Mouse (Mus musculus): ENCODE measurements around the gene Catsper1.
"Not testable (repeated sequence)": the region's sequence is repeated elsewhere in the genome, so short reads cannot be mapped to it uniquely, and the experiment has no call there.

Gene Catsper1

DNA sequence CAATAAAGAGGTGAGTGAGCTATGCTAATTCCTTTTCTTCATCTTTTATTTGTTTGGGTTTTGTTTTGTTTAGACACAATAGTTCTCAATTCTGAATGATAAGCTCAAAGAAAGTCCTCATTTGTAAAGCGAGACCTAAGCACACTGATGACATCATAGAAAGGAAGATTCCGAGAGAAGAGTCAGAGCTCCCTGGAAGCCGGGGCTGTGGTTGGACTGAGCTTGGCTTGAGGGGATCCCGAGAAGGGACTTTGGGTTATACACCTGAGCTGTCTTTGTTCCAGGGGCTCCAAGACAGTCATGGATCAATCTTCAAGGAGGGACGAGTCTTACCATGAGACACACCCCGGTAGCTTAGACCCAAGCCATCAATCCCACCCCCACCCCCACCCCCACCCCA lies at the start of gene Catsper1:
Gene Catsper1, plus strand, starts transcription at position 301 of the 400 bp plus-strand sequence.
- no peak for DNase-seq

DNA sequence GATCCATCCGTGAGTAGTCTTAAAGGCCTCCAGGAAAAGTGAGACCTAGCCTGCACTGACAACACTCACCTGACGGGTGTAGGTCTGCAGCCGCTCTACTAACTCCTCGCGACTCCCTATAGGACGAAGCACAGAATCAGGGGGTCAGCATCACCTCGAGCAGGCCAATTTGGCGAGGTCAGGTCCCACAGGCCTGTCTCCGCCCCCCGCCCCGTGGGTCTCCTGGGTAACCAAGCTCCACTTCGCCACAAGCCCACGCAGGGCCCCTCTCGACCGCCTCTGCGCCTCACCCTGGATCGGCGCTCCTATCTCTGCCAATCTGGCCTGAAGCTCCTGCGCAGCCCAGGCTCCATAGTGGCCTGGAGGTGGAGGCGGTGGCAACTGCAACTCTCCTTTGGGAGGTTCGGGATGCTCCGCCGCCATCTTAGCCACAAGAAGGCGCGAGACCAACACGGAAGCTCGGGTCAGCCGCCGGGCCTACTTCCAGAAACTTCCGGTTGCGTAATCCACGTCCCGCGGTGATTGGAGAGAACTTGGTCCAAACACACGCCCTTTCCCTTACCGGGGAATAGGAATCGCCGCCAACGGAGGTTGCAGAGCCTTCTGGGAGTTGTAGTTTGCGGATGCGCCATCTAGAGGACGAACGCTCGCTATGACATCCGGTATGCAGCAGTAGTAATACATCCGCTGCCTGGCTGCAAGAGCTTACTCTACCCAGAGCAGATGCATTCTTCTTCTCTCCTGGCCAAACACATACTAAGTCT lies 40.4 kb upstream of the Catsper1 start, which contains the start of gene Sf3b2:
Gene Sf3b2, minus strand, starts transcription at position 484 of the 764 bp plus-strand sequence.
- DNase-seq = peak; percentile 99

GRCm38 (mm10) chr19:5295736-5296075 lies 39.8 kb upstream of the Catsper1 start:
- no peak for DNase-seq

- DNase-seq = peak; percentile 84
Observed at GRCm38 (mm10) chr19:5296630-5297029, 38.9 kb upstream of the Catsper1 start.

GRCm38 (mm10) chr19:5297903-5298800 lies 37.4 kb upstream of the Catsper1 start, which contains the start of gene Gal3st3:
Gene Gal3st3 (plus strand): TSS chr19:5298331.
- peak; percentile 63 for DNase-seq

DNA sequence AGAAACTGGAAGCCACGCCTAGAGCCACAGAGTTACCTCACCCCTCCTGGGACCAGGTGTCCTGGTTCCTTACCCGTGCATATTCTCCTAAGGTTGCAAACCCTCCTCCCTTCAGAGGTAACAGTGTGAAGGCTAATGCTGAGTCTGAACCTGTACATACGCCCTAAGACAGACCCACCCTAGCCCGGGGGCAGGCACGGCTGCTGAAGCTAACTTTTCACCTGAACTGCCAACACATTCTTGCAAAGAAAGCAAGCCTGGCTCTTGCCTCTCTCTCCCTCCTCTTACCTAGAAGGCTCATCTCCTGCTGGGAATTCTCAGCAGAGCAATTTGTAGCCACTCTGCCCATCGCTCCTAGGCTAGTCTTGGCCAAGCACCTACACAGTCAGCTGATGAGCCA lies 35.0 kb upstream of the Catsper1 start:
- DNase-seq = no peak

DNA sequence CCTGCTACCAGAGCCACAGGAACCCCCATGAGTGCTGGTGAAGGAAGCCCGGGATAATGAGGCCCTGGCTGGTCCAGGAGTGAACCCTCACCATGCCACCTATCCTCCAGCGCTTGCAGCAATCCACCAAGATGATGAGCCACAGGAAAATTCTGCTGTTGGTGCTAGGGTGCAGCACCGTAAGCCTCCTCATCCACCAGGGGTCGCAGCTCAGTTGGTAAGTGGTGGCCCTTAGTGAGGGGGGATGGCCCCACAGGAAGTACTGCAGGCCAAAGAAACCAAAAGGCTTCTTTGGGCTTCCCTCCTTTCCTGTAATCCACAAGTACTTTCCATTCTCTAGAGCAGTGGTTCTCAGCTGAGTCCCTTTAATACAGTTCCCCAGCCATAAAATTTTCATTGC lies 33.1 kb upstream of the Catsper1 start:
- no peak for DNase-seq

DNA sequence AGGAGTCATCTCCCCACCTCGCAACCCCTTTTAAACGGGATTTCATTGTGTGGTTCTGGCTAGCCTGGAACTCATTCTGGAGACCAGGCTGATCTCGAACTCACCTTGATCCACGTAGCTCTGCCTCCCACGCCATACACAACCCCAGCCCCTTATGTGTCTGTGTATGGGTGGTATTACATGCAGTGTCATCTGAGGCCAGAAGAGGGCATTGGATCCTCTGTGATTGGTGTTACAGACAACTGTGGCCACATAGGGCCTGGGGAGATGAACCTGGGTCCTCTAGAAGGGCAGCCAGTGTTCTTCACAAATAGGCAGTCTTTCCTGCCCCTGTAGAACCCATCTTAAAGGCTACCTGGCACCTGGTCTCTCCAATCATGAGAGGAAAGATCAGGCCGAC lies 29.3 kb upstream of the Catsper1 start:
- no peak for DNase-seq

DNA sequence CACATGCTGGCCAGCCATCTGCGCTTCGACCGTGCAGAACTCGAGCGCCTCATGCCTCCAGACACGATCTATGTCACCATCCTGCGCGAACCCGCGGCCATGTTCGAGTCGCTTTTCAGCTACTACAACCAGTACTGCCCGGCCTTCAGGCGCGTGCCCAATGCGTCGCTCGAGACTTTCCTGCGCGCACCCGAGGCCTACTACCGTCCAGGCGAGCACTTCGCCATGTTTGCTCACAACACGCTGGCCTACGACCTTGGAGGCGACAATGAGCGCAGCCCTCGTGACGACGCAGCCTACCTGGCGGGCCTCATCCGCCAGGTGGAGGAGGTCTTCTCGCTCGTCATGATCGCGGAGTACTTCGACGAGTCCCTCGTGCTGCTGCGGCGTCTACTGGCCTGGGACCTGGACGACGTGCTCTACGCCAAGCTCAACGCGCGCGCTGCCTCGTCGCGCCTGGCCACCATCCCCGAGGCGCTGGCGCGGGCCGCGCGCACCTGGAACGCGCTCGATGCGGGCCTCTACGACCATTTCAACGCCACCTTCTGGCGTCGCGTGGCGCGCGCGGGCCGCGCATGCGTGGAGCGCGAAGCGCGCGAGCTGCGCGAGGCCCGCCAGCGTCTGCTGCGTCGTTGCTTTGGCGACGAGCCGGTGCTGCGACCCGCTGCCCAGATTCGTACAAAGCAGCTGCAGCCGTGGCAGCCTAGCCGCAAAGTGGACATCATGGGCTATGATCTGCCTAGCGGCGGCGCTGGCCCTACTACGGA lies 28.4 kb upstream of the Catsper1 start:
- no peak for DNase-seq

- DNase-seq = no peak
Observed at GRCm38 (mm10) chr19:5309025-5309424, 26.5 kb upstream of the Catsper1 start.

GRCm38 (mm10) chr19:5313189-5313588 lies 22.4 kb upstream of the Catsper1 start:
- no peak for DNase-seq

DNA sequence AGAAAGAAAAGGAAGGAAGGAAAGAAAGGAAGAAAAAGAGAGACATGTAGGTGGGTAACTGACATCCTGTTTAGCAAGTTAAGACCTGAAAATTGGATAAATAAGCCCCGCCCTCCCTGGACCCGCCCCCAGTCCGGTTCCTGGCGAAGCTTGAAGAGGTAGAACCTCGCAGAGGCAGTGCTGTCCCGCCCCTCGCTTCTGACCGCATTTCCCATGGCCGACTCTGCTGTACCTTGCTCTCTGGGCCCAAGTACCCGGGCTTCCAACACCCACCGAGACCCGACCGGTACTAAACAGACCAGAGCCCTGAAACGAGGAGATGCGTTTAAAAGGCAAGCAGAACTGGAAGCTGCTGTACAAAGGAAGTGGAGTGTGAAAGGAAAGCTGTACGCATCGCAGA lies 11.7 kb upstream of the Catsper1 start:
- no peak for DNase-seq

- no peak for DNase-seq
Observed at GRCm38 (mm10) chr19:5327970-5328369, 7.6 kb upstream of the Catsper1 start.

GRCm38 (mm10) chr19:5334741-5335140 lies 800 bp upstream of the Catsper1 start:
- DNase-seq = no peak

GRCm38 (mm10) chr19:5337975-5338374 lies 2.4 kb downstream of the Catsper1 start:
- peak; percentile 75 for DNase-seq

DNA sequence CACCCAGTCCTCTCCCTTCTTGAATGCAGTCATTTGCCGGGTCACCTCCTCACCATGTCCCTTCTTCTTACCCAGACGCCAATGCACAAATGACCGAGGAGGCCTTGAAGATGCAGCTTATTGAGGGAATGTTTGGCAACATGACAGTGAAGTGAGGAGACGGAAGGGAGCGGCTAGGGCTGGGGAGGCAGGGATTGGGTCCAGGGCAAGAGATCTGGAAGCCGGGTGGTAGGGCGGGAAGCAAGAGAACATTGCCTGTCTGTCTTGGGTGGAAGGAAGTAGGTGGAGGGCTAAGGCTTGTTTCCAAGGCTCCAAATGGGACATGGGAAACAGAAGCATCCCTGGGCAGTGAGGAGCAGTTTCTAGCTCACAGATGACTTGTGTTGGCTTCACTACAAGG lies 5.8 kb downstream of the Catsper1 start:
- DNase-seq = no peak

DNA sequence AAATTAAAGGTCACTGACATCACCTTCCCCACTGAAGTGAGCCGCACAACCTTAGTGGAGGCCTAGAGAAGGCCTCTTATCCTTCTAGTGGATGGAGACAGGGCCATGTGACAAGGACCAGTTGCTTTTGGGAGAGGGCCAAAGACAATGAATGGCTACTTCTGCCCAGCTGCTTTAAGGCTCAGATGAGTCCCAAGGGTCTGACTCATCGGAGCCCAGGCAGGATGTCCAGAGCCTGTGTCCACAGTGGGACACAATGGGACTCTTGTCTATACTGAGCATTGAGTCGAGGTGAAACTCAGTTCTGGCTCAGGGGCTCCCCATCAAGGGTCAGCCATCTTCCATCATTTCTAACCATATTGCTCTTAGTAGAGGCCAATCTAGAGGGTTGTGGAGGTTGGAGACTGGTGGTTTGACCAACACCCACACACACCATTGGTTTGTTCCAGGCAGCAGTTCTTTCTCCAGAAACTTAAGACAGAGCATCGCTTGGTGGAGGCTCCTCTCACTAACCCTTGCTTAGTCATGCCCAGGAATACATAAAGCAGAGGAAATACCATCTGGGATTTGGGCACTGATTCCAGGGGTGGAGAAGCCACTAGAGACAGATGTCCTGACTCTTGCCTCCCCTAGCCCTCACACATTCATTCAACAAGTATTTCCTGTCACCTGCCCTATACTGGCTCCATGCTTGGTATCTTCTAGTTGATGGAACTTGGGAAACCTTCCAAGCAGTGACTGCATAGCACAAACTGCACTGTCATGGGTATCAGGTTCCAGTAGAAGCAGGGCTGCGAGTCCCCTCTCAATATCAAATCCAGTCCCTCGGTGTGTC lies 10.0 kb downstream of the Catsper1 start:
- DNase-seq = no peak

GRCm38 (mm10) chr19:5348064-5348463 lies 12.5 kb downstream of the Catsper1 start:
- DNase-seq = no peak

DNA sequence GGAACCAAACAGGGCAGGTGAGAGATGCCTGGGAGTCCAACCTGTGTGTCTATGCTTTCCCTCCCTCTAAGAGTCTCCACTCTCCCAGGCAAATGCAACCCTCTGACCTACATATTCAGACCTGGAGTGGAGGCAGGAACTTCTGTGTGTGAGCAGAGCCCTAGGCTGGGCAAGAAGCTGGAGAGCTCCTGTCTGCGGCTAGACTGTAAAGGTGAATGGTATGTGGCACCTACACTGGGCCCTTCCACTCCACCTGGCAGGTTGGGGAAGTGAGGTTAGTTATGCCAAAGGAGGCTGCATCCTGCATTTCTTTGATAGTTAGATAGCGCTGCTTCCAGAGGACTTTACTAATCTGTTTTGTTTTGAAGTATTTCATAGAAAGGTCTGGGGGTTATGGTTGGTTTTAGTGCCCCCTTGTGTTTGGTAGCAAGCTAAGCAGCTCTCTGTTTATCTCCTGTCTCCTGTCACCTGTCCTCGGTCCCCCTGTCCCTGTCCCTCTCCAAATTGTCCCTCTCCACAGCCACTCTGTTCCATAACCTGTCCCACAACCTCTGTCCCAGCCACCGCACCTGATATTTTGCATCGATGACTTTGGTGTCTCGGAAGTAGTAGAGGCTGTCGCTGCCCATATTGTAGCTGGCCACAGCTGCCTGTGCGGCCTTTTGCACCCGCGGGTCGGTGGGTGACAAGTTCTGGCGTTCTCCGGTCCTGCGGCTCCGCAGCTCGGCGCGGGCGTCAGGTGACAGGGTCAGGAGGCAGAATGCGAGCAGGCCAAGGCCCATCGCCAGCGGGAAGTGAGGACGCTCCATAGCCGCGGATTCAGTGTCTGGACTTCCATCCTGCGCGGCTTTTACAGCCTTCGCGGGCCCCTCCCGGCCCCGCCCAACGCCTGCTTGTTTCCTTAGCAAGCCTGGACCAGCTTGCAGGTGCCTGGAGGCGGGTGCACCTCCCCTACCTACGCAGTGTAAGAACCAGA lies 13.3 kb downstream of the Catsper1 start:
- DNase-seq = peak; percentile 23

DNA sequence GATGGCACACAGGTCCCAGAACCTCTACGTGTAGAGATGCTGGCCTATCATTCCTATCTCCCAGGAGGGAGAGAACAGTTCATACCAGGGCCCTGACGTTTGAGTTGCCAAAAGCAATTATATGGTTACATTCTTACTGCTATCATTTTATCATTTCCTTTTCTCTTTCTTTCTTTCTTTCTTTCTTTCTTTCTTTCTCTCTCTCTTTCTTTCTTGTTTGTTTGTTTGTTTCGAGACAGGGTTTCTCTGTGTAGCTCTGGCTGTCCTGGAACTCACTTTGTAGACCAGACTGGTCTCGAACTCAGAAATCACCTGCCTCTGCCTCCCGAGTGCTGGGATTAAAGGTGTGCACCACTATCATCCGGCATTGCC lies 13.9 kb downstream of the Catsper1 start, which contains the start of gene Cst6:
Gene Cst6, minus strand, starts transcription at position 73 of the 372 bp plus-strand sequence.
- not testable (repeated sequence) for DNase-seq

- DNase-seq = no peak
Observed at GRCm38 (mm10) chr19:5353609-5354008, 18.1 kb downstream of the Catsper1 start.

Measured in right cerebral cortex, adult 18-20 months (tissue).